Mouse (Mus musculus): ENCODE measurements at regions not wholly inside any gene's neighbourhood (a gene's known extent, or its start where the extent isn't known, plus 50 kb on each side); places are given as distances from the start of the nearest gene placed in this dataset.
"Not testable (repeated sequence)": the region's sequence is repeated elsewhere in the genome, so short reads cannot be mapped to it uniquely, and the experiment has no call there.

GRCm38 (mm10) chr19:32980142-32980541 lies 222.8 kb downstream of the Pten start:
- H3K27me3 ChIP-seq, result no peaks in the 10 kb centered on the region
- H3K9ac ChIP-seq, result no peak overlapping the region
- no peaks in the 10 kb centered on the region for H3K9me3 ChIP-seq (replicated peaks)
- no peak overlapping the region for H3K27ac ChIP-seq
- no peaks in the 10 kb centered on the region for H3K36me3 ChIP-seq
- ATAC-seq (ENCODE audit: low FRiP score), result no peak
- no peak overlapping the region for H3K4me3 ChIP-seq
- H3K4me2 ChIP-seq (replicated peaks), result no peak overlapping the region
- no peaks in the 10 kb centered on the region for H3K4me1 ChIP-seq
- 68% methylated on average over 5 of the region's 5 CpGs for WGBS

- Histone ChIP-seq H3K36me3 (no peaks in the 10 kb centered on the region), H3K27me3 (no peaks in the 10 kb centered on the region), H3K9ac (no peak overlapping the region), H3K4me3 (no peak overlapping the region), H3K27ac (no peak overlapping the region), H3K9me3 (replicated peaks) (no peaks in the 10 kb centered on the region), H3K4me1 (no peaks in the 10 kb centered on the region), H3K4me2 (replicated peaks) (no peak overlapping the region)
- ATAC-seq (ENCODE audit: low FRiP score), result no peak
- 52% methylated on average over 5 of the region's 5 CpGs for WGBS
These were observed 231.4 kb downstream of the Pten start for GRCm38 (mm10) chr19:32988713-32989112.

GRCm38 (mm10) chr19:32989346-32989745 lies 232.0 kb downstream of the Pten start:
- no peak overlapping the region for H3K9ac ChIP-seq
- no peak for ATAC-seq (ENCODE audit: low FRiP score)
- no peak overlapping the region for H3K4me2 ChIP-seq (replicated peaks)
- no peak overlapping the region for H3K4me3 ChIP-seq
- H3K27me3 ChIP-seq, result no peaks in the 10 kb centered on the region
- H3K36me3 ChIP-seq, result no peaks in the 10 kb centered on the region
- WGBS, result 87% methylated on average over 6 of the region's 6 CpGs
- H3K9me3 ChIP-seq (replicated peaks), result no peaks in the 10 kb centered on the region
- no peaks in the 10 kb centered on the region for H3K4me1 ChIP-seq
- H3K27ac ChIP-seq, result no peak overlapping the region

GRCm38 (mm10) chr19:32990576-32990975 lies 233.3 kb downstream of the Pten start:
- H3K9ac ChIP-seq, result no peak overlapping the region
- no peak overlapping the region for H3K4me3 ChIP-seq
- no peak overlapping the region for H3K27ac ChIP-seq
- H3K36me3 ChIP-seq, result no peaks in the 10 kb centered on the region
- no peak for ATAC-seq (ENCODE audit: low FRiP score)
- no peaks in the 10 kb centered on the region for H3K9me3 ChIP-seq (replicated peaks)
- H3K4me2 ChIP-seq (replicated peaks), result no peak overlapping the region
- no peaks in the 10 kb centered on the region for H3K4me1 ChIP-seq
- WGBS, result 83% methylated on average over 6 of the region's 6 CpGs
- H3K27me3 ChIP-seq, result no peaks in the 10 kb centered on the region

- Histone ChIP-seq H3K9ac (no peak overlapping the region), H3K27me3 (no peaks in the 10 kb centered on the region), H3K27ac (no peak overlapping the region), H3K4me1 (no peaks in the 10 kb centered on the region), H3K36me3 (no peaks in the 10 kb centered on the region), H3K4me2 (replicated peaks) (no peak overlapping the region), H3K4me3 (no peak overlapping the region), H3K9me3 (replicated peaks) (no peaks in the 10 kb centered on the region)
- 81% methylated on average over 2 of the region's 3 CpGs for WGBS
- no peak for ATAC-seq (ENCODE audit: low FRiP score)
These were observed 241.4 kb downstream of the Pten start for GRCm38 (mm10) chr19:32998576-32999170.

- 90% methylated on average over 8 of the region's 8 CpGs for WGBS
These were observed 250.3 kb downstream of the Pten start for GRCm38 (mm10) chr19:33007582-33007981.

GRCm38 (mm10) chr19:33008076-33008475 lies 250.8 kb downstream of the Pten start:
- WGBS, result 90% methylated on average over 4 of the region's 4 CpGs
- ATAC-seq (ENCODE audit: low FRiP score), result no peak
- no peaks in the 10 kb centered on the region for H3K27me3 ChIP-seq
- H3K36me3 ChIP-seq, result no peaks in the 10 kb centered on the region
- no peak overlapping the region for H3K4me3 ChIP-seq
- H3K4me2 ChIP-seq (replicated peaks), result no peak overlapping the region
- no peaks in the 10 kb centered on the region for H3K4me1 ChIP-seq
- no peak overlapping the region for H3K9ac ChIP-seq
- no peak overlapping the region for H3K27ac ChIP-seq
- H3K9me3 ChIP-seq (replicated peaks), result no peaks in the 10 kb centered on the region

More at GRCm38 (mm10) chr19:33007582-33007981, 250.3 kb downstream of the Pten start:
- no peak overlapping the region for H3K4me3 ChIP-seq
- no peak overlapping the region for H3K4me2 ChIP-seq (replicated peaks)
- ATAC-seq (ENCODE audit: low FRiP score), result no peak
- H3K9ac ChIP-seq, result no peak overlapping the region
- H3K36me3 ChIP-seq, result no peaks in the 10 kb centered on the region
- no peak overlapping the region for H3K27ac ChIP-seq
- no peaks in the 10 kb centered on the region for H3K4me1 ChIP-seq
- H3K27me3 ChIP-seq, result no peaks in the 10 kb centered on the region
- H3K9me3 ChIP-seq (replicated peaks), result no peaks in the 10 kb centered on the region

- WGBS, result 90% methylated on average over 1 of the region's 1 CpGs
- H3K4me1 ChIP-seq, result no peaks in the 10 kb centered on the region
- ATAC-seq (ENCODE audit: low FRiP score), result no peak
These were observed 251.5 kb downstream of the Pten start for GRCm38 (mm10) chr19:33008794-33009193.

GRCm38 (mm10) chr19:33010886-33011446 lies 253.7 kb downstream of the Pten start:
- Histone ChIP-seq H3K27ac (no peak overlapping the region), H3K36me3 (no peaks in the 10 kb centered on the region), H3K9me3 (replicated peaks) (no peaks in the 10 kb centered on the region), H3K4me3 (no peak overlapping the region), H3K9ac (no peak overlapping the region), H3K27me3 (no peaks in the 10 kb centered on the region), H3K4me1 (no peaks in the 10 kb centered on the region), H3K4me2 (replicated peaks) (no peak overlapping the region)
- WGBS, result 57% methylated on average over 11 of the region's 11 CpGs
- ATAC-seq (ENCODE audit: low FRiP score), result no peak

More at GRCm38 (mm10) chr19:33008794-33009193, 251.5 kb downstream of the Pten start:
- Histone ChIP-seq H3K9me3 (replicated peaks) (no peaks in the 10 kb centered on the region), H3K4me2 (replicated peaks) (no peak overlapping the region), H3K27ac (no peak overlapping the region), H3K36me3 (no peaks in the 10 kb centered on the region), H3K9ac (no peak overlapping the region), H3K4me3 (no peak overlapping the region), H3K27me3 (no peaks in the 10 kb centered on the region)

- not testable (repeated sequence) for H3K9me3 ChIP-seq (replicated peaks); H3K36me3 ChIP-seq; H3K9ac ChIP-seq; H3K27me3 ChIP-seq; H3K4me1 ChIP-seq; H3K4me2 ChIP-seq (replicated peaks); H3K27ac ChIP-seq; ATAC-seq (ENCODE audit: low FRiP score); H3K4me3 ChIP-seq
- 87% methylated on average over 9 of the region's 9 CpGs for WGBS
These were observed 257.6 kb downstream of the Pten start for GRCm38 (mm10) chr19:33014879-33015278.

- whole genome bisulfite sequencing, result 91% methylated on average over 3 of the region's 3 CpGs
These were observed 263.9 kb downstream of the Pten start for GRCm38 (mm10) chr19:33021161-33021560.

GRCm38 (mm10) chr19:33022839-33023428 lies 265.6 kb downstream of the Pten start:
- Histone ChIP-seq H3K4me3 (no peak overlapping the region), H3K9ac (no peak overlapping the region), H3K9me3 (replicated peaks) (no peaks in the 10 kb centered on the region), H3K4me1 (no peaks in the 10 kb centered on the region), H3K27me3 (no peaks in the 10 kb centered on the region), H3K4me2 (replicated peaks) (no peak overlapping the region), H3K27ac (no peak overlapping the region), H3K36me3 (no peaks in the 10 kb centered on the region)
- no peak for ATAC-seq (ENCODE audit: low FRiP score)
- WGBS, result 87% methylated on average over 2 of the region's 2 CpGs

More at GRCm38 (mm10) chr19:33021161-33021560, 263.9 kb downstream of the Pten start:
- Histone ChIP-seq H3K27me3 (no peaks in the 10 kb centered on the region), H3K36me3 (no peaks in the 10 kb centered on the region), H3K4me1 (no peaks in the 10 kb centered on the region), H3K9ac (no peak overlapping the region), H3K4me2 (replicated peaks) (no peak overlapping the region), H3K9me3 (replicated peaks) (no peaks in the 10 kb centered on the region), H3K27ac (no peak overlapping the region), H3K4me3 (no peak overlapping the region)
- no peak for ATAC-seq (ENCODE audit: low FRiP score)

All from hindbrain, embryonic 12.5 days (tissue).